Mouse (Mus musculus): ENCODE data around the gene Blcap. TPM values are rescaled to one million over a fixed set of nuclear protein-coding genes. Genes with fewer than 3 reads are reported as not detected.

The Blcap gene
- total RNA-seq, 2 experiments from 2014 or later: 59.0 to 59.5 TPM

DNA sequence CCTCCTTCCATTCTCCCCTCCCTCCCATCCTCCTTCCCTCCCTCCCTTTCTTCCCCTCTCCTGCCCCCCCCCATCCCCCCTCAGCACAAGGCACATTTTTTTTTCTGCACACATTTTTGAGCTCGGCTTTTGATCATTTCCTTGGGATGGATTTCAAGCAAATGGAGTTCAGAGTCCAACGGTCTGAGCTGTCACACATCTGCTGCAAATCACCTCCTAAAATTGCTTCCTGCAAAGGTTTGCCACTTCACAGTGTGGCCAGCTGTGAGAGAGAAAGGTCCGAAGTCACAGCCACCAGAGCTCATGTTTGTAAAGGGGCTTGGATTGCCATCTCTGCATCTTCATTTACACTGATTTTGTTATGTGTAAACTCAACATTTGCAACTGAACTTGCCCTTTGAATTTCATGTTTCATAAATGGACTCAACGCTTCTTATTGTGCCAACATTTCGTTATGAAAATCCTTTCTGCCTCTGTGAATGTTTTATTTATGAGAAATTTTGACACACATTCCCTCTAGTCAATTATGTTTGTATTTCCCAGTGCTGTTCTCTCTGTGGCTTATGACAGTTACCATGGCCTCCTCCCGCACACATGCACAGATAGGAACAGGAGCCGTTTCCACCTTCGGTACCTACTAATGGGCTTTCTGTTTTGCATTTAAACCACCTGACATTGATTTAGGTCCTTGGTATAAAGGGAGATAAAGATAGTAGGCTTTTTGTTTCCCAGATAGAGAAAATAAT lies 39.2 kb downstream of the Blcap start:
- intact Hi-C loops (cut with DNase I): no loop called here
- DNase-seq: no peak

DNA sequence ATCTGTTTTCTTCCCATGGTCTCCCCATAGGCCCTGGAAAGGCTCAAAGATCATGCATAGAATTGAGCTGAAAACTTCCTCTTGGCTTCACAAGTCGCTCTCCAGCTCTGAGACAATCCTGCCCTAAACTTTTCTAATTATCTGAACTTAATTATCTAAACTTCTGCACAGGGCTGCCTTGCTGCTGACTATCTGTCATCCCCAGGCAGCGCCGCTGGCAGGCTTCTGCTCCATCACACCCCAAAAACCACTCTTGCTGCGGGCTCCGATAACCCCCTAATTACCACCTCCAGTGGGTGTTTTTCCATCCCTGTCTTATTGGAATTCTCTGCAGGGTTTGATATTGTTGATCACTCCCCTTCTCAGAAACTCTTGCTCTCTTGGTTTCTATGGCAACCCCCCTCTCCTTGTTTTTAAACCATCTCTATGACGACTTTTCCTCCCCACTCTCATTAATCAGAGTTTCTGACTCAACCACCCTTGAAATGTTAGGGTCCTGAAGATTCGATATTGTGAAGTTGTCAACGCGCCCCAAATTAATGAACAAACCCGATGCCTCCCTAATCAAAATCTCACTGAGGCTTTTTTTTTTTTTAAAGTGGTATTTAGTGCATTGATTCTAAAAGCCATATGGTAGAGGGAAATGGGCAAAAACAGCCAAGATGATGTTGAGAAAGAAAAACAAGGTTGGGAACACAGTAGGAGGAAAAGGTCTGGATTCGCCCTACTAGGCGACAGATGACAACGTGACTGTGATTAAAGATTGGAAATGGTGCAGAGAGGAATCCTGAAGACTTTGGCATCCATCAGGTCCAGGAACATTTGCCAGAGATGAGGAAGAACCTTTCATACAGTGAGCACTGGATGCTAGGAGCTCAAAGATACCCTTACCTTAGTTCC lies 40.8 kb downstream of the Blcap start:
- no peak for DNase-seq
- intact Hi-C loops (cut with DNase I): no loop called here

DNA sequence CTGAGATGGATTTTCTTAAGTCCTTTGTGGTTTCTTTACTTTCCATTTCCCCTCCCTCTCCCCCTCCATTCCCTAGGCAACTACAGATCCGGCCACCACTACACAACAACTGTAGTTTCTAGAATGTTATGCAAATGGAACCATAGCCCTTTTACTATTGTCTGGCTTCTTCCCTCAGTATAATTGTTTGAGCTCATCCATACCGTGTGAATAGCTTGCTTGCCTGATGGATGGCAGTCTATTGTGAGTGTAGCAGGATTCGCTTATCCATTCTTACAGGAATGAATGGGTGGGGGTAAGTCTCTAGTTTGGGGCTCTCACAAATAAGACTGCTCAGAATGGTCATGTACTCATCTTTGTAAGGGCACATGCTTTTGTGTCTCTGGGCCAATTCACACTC lies 48.5 kb downstream of the Blcap start:
- intact Hi-C loops (cut with DNase I): no loop called here
- no peak for DNase-seq

DNA sequence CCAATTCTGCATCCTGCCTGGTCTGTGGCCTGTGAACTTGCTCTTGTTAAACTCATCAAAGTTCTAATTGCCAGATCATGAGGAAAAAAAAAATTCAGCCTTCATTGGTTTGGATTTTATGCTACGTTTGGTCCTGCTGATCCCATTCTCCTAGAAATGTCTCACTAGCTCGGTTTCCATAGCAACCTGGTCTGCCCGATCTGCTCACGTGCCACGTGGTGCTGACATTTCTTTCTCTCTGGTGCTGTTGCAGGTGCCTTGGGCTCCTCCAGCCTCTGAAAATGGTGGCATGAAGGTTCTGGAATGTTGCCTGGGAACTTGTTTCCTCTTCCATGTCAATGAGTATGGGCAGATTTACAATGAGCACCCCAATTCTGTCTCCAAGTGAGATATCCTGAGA lies 50.6 kb downstream of the Blcap start:
- intact Hi-C loops (cut with DNase I): no loop called here
- DNase-seq: no peak

DNA sequence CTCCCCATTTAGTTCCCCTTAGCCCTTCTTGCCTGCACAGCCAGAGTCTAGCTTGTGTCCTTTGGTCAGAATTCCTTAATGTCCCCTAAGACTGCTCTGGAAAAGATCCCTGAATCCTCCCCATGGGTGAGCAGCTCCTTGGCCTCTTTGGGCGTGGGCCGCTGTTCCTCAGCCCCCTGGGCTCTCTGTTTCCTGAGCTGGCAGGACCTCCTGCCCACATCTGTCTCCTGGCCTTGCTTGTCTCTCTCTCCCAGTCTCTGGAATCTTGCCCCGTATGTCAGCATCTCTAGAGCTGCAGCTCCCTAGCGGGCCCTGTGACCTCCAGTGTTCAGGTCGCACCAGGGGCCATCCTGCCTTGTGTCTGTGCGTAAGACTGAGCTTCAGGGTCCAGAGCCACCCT lies 51.6 kb downstream of the Blcap start:
- intact Hi-C loops (cut with DNase I): no loop called here
- no peak for DNase-seq

DNA sequence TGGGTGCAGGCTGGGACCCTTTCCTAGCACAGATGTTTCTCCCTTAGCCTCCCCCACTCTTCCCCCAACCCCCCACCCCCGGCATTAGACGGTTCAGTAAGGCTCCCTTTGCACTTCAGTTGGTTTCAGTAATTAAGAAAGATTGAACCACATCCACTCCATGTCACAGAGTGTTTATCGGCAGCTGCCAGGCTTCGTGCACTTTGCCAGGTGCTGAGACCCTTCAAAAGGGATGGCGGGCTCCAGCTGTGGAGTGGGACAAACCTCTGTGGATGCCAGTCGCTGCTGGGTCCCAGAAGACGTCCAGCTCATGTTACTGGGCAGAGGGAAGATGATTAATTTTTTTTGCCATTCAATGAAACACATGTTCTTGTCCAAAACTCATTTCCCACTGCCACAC lies 52.6 kb downstream of the Blcap start:
- DNase-seq: no peak
- intact Hi-C loops (cut with DNase I): no loop called here

DNA sequence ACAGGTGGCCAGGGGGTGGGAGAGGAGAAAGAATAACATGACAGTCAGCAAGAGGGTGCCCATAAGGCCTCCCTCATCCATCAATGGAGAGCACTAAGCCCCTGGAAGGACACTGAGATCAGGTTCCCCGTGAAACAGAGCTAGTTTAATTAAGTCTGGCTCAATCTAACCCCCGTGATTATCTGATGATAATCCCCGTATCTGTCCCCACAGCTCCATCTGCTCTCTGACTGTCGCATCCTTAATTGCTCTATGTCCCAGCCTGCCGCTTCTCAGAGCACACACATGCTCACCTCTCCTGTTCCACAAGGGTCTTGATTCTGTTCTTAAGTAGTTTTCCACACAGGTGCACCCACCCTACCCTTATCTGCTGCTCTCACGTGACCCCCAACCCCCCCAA lies 53.5 kb downstream of the Blcap start:
- DNase-seq: no peak
- intact Hi-C loops (cut with DNase I): no loop called here

DNA sequence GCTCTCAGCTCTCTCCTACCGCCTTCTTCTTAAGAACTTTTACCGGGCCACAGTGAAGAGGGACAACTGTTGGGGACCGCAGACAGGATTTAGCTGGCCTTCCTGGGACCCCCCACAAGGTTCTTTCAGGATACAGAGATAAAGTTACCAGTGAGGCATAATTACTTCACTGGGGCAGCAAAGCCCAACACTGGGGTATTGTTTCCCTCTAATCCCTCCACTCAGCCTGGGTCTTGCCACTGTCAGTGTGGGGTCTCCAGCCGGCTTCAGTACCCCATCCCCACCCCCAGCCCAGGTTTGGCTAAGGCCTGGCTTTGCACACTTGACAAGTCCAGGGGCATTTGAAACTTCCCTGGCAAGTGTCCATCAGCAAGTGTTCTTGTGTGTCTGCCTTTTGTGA lies 56.7 kb downstream of the Blcap start:
- intact Hi-C loops (cut with DNase I): no loop called here
- no peak for DNase-seq

DNA sequence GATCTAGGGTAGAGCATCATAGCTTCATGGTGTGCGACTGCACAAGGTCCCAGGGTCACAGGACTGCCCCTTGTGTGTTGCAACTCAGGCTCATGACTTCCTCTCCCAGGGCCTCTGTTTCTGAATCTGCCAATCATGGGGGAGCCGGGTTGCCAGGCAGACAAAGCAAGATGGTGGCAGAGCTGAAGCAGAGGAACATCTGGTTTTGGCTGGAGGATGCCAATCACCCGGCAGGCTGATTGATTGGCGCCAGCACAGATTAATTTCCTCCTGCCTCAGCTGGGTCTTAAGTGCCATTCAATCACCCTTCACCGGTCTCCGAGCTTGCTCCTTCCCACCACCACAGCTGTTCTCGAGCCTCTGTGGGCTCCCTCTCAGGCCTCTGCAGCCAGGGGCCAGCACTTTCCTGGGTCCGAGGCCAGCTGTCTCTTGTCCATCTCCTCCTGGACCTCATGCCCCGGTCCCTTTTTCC lies 57.3 kb downstream of the Blcap start:
- no peak for DNase-seq
- intact Hi-C loops (cut with DNase I): no loop called here

DNA sequence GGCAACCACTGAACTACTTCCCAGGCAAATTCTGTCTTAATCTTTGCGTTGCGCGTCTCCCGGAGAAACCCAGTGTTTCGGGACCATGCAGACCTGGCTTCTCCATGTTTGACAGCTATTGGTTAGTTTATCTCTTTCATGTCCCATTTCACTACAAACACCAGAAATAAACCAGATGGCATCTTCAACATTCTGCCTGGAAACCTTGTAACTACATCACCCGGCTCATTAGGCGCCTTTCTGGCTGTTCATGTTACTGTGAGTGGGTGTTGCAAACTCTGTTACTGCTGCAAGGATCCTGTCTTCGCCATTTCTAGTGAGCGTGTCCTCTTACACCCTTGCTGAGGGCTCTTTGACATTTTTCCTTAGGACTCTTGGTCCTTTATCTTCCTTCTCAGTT lies 58.2 kb downstream of the Blcap start:
- DNase-seq: no peak
- intact Hi-C loops (cut with DNase I): no loop called here

DNA sequence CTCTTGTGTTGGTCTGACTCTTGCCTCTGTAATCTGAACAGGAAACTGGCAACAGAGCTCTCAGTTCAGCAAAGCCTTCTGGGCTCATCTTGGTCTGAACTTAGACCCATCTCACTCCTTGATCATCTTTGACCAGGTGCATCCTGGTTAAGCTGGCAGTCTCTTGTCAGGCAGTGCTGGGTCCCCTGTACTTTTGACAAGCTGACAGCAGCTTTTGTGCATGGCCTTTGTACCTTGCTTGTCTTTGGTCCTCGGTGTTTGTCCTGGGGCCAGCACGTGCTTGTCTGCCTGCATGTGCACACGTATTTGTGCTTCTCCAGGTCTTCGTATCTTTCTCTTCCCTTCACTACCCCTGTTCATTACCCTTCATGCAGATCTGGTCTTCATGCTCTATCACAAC lies 61.0 kb downstream of the Blcap start:
- no peak for DNase-seq
- intact Hi-C loops (cut with DNase I): no loop called here

DNA sequence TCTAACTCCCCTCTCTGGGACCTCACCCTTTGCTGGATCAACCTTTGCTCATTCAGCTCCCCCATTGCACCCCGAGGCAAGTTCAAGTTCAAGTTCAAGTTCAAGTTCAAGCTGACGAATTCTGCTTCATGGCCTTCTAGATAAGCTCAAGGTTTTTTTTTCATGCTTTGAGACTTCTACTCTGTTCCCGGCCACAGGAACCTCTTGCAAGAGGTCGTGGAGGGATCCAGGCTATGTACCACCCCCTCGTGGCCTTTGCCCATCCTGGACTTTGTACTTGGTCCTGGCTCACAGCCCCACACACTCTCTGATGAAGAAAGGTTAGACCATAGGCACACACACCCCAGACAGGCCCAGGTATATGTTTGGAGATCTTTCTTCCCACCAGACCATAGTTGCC lies 61.9 kb downstream of the Blcap start:
- intact Hi-C loops (cut with DNase I): no loop called here
- no peak for DNase-seq

DNA sequence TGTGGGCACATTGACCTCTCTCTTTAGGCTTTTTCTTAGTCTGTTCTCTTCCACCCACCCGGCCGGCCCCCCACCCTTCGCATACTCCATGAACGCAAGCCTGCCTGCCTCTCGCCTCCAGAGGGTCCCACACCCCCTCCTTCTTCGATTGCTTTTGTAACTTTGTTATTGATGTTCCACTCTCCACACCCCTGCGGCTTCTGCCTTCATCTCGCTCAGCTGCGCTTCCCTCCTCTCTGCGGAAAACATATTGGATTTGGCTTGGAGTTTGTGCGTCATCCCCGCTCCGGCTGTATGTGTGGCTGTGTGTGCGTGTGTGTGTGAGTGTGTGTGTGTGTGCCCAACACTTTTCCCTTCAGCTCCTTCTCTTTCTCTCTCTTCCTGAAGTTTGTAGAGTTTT lies 64.3 kb downstream of the Blcap start:
- peak in 1 of 2 experiments; percentile 15 for DNase-seq
- intact Hi-C loops (cut with DNase I): no loop called here

Small RNA genes within 50 kb of the gene (microRNA-seq; reads per million reads assigned to microRNA genes)
- 0 to 1.6 reads per million in 2 experiments for gene Gm23134

Other genes starting within 250 kb of the Blcap start
- not detected for gene Ghrh, start 223.8 kb downstream of the Blcap start, total RNA-seq (2021)
- 10 to 100 TPM; 20.7 to 23.3 TPM for gene Manbal, start 203.7 kb downstream of the Blcap start, total RNA-seq (2021)
- gene Src, start 152.8 kb downstream of the Blcap start, total RNA-seq (2021): 1 to 10 TPM; 5.5 to 6.9 TPM
- 1 to 10 TPM; 3.6 to 7.5 TPM for gene Nnat, start 11.2 kb downstream of the Blcap start, total RNA-seq (2021)
- gene Ctnnbl1, start 166.1 kb upstream of the Blcap start, total RNA-seq (2021): 10 to 100 TPM in 1 of 2 experiments, 1 to 10 TPM in 1; 9.2 to 12.3 TPM